Mouse (Mus musculus): ENCODE measurements at regions not wholly inside any gene's neighbourhood (a gene's known extent, or its start where the extent isn't known, plus 50 kb on each side); places are given as distances from the start of the nearest gene placed in this dataset.

DNA sequence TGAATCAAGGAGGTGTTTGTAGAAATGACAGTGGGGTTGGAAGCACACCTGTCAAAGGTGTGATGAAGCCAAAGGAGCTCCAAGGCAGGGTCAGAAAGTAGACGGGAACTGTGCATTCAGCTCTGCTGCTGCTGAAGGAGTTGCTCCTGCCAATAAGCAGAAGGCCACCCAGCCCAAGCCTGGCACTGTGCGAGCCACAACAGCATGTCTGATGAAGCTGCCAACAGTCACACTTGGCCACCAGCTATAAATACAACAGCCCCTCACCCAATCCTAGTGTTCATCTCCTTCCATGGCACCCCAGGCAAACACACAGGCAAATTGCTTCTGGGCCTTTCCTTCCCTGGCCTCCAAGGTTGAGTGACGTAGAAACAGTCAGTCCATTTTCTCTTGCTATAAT is 125.0 kb downstream of the Srek1 start:
- Histone ChIP-seq H3K79me2 (ENCODE audit: control insufficient read depth, insufficient read depth, low read length, poor library complexity) (no peaks in the 10 kb centered on the region), H3K27ac (ENCODE audit: control insufficient read depth, low read depth, low read length) (no peak overlapping the region), H3K4me1 (ENCODE audit: control insufficient read depth in 1 of 2, insufficient read depth in 2 of 2, low read length in 2 of 2) (no peaks in the 10 kb centered on the region), H3K27me3 (ENCODE audit: control insufficient read depth in 1 of 2, insufficient read depth in 2 of 2, low read length in 2 of 2) (no peaks in the 10 kb centered on the region), H3K9ac (ENCODE audit: control insufficient read depth, low read depth, low read length, poor library complexity, severe bottlenecking) (no peak overlapping the region), H3K4me3 (ENCODE audit: control insufficient read depth in 1 of 2, insufficient read depth in 1 of 2, low read depth in 2 of 2, low read length in 2 of 2) (no peak overlapping the region), H3K9me3 (replicated peaks; ENCODE audit: insufficient read depth, low read length) (no peaks in the 10 kb centered on the region), H3K36me3 (ENCODE audit: control insufficient read depth in 1 of 2, insufficient read depth in 2 of 2, low read length in 2 of 2) (no peaks in the 10 kb centered on the region)
- DNase-seq (ENCODE audit: low read depth, low spot score) = no peak
- no peak for TF ChIP-seq NRF1 (IDR thresholded peaks at IDR 0.05; ENCODE audit: insufficient read depth, low read depth, low read length, poor library complexity, severe bottlenecking)
- TF ChIP-seq MAX (IDR thresholded peaks at IDR 0.05; ENCODE audit: low read length) = no peak
- no peak for TF ChIP-seq RAD21 (IDR thresholded peaks at IDR 0.05; ENCODE audit: low read depth, low read length)
- no peak for TF ChIP-seq ELF1 (IDR thresholded peaks at IDR 0.05; ENCODE audit: low read depth, low read length)
- TF ChIP-seq SMC3 (IDR thresholded peaks at IDR 0.05; ENCODE audit: low read depth, low read length) = no peak
- TF ChIP-seq GATA1 (IDR thresholded peaks at IDR 0.05; ENCODE audit: low read depth, low read length) = no peak
- TF ChIP-seq RCOR1 (IDR thresholded peaks at IDR 0.05; ENCODE audit: low read depth, low read length) = no peak
- no peak for TF ChIP-seq BHLHE40 (IDR thresholded peaks at IDR 0.05; ENCODE audit: borderline replicate concordance, low read depth, low read length)
- no peak for TF ChIP-seq MAZ (IDR thresholded peaks at IDR 0.05; ENCODE audit: low read depth, low read length)
- no peak for TF ChIP-seq NELFE (IDR thresholded peaks at IDR 0.05; ENCODE audit: low read depth, low read length)
- TF ChIP-seq POLR2A (IDR thresholded peaks at IDR 0.05; ENCODE audit: control insufficient read depth in 1 of 2, insufficient read depth in 1 of 2, low read depth in 1 of 2, low read length in 2 of 2, poor library complexity in 1 of 2) = no peak
- no peak for TF ChIP-seq ZKSCAN1 (IDR thresholded peaks at IDR 0.05; ENCODE audit: low read depth, low read length)
- TF ChIP-seq TBP (IDR thresholded peaks at IDR 0.05; ENCODE audit: low read depth, low read length) = no peak

DNA sequence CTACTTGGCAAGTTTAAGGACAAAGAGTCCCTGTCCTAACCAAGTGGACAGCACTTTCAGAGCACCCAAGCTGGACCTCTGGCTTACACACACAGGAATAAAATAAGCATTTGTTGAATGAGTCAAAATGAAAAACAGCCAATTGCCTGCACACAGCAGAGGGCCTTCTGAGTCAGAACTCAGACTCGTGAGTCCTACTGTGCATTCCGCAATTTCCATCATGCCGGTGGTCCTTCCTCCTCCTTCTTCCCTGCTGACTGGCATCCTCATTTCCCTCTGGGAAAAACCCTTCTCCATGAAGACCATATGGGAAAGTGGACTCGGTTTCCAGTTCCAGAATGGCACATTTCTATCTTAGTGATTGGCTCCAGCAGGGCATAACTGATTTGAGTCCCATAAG is 126.4 kb downstream of the Srek1 start:
- H3K4me3 ChIP-seq (ENCODE audit: control insufficient read depth in 1 of 2, insufficient read depth in 1 of 2, low read depth in 2 of 2, low read length in 2 of 2) = no peak overlapping the region
- H3K4me1 ChIP-seq (ENCODE audit: control insufficient read depth in 1 of 2, insufficient read depth in 2 of 2, low read length in 2 of 2) = no peaks in the 10 kb centered on the region
- H3K79me2 ChIP-seq (ENCODE audit: control insufficient read depth, insufficient read depth, low read length, poor library complexity) = no peaks in the 10 kb centered on the region
- no peaks in the 10 kb centered on the region for H3K27me3 ChIP-seq (ENCODE audit: control insufficient read depth in 1 of 2, insufficient read depth in 2 of 2, low read length in 2 of 2)
- H3K27ac ChIP-seq (ENCODE audit: control insufficient read depth, low read depth, low read length) = no peak overlapping the region
- H3K36me3 ChIP-seq (ENCODE audit: control insufficient read depth in 1 of 2, insufficient read depth in 2 of 2, low read length in 2 of 2) = no peaks in the 10 kb centered on the region
- no peaks in the 10 kb centered on the region for H3K9me3 ChIP-seq (replicated peaks; ENCODE audit: insufficient read depth, low read length)
- no peak overlapping the region for H3K9ac ChIP-seq (ENCODE audit: control insufficient read depth, low read depth, low read length, poor library complexity, severe bottlenecking)
- TF ChIP-seq CTCF (IDR thresholded peaks at IDR 0.05 in 2 of 3, conservative IDR thresholded peaks at IDR 0.05 in 1 of 3; ENCODE audit: control insufficient read depth in 1 of 3, insufficient read depth in 1 of 3, low read depth in 2 of 3, low read length in 3 of 3, poor library complexity in 1 of 3, severe bottlenecking in 1 of 3) (no peak), NELFE (IDR thresholded peaks at IDR 0.05; ENCODE audit: low read depth, low read length) (no peak), ZC3H11A (IDR thresholded peaks at IDR 0.05; ENCODE audit: low read depth, low read length) (no peak), TAL1 (IDR thresholded peaks at IDR 0.05; ENCODE audit: low read length) (no peak)
- DNase-seq (ENCODE audit: low read depth, low spot score) = no peak

DNA sequence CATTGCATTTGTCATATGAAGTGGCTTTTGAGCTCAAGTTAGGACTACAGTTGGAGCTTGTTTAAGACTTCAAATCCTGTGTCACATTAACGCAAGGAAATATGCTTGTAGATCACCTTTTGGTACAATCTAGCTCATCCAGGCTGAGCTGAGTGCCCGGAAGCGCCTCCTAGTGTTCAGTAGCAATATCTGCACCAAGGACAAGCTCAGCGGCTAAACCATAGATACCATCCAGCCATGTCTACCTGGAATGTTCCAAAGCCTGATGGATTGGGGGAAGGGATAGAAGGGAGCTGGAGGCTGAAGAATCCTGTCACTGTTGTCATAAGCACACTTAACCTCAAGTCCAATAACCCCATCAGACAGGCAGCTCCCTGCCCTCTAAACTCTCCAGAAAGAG is 128.4 kb downstream of the Srek1 start:
- H3K79me2 ChIP-seq (ENCODE audit: control insufficient read depth, insufficient read depth, low read length, poor library complexity) = no peaks in the 10 kb centered on the region
- no peak overlapping the region for H3K9ac ChIP-seq (ENCODE audit: control insufficient read depth, low read depth, low read length, poor library complexity, severe bottlenecking)
- no peak overlapping the region for H3K4me3 ChIP-seq (ENCODE audit: control insufficient read depth in 1 of 2, insufficient read depth in 1 of 2, low read depth in 2 of 2, low read length in 2 of 2)
- H3K27me3 ChIP-seq (ENCODE audit: control insufficient read depth in 1 of 2, insufficient read depth in 2 of 2, low read length in 2 of 2) = no peaks in the 10 kb centered on the region; a peak in 1 of 4 replicates
- no peaks in the 10 kb centered on the region for H3K4me1 ChIP-seq (ENCODE audit: control insufficient read depth in 1 of 2, insufficient read depth in 2 of 2, low read length in 2 of 2)
- no peak overlapping the region for H3K27ac ChIP-seq (ENCODE audit: control insufficient read depth, low read depth, low read length)
- no peaks in the 10 kb centered on the region for H3K36me3 ChIP-seq (ENCODE audit: control insufficient read depth in 1 of 2, insufficient read depth in 2 of 2, low read length in 2 of 2)
- peak; percentile 55 for DNase-seq (ENCODE audit: low read depth, low spot score)
- no peaks in the 10 kb centered on the region for H3K9me3 ChIP-seq (replicated peaks; ENCODE audit: insufficient read depth, low read length)
- TF ChIP-seq RAD21 (IDR thresholded peaks at IDR 0.05; ENCODE audit: low read depth, low read length) = peak; percentile 24
- no peak for TF ChIP-seq GABPA (IDR thresholded peaks at IDR 0.05; ENCODE audit: low read depth, low read length)
- TF ChIP-seq NRF1 (IDR thresholded peaks at IDR 0.05; ENCODE audit: insufficient read depth, low read depth, low read length, poor library complexity, severe bottlenecking) = no peak
- no peak for TF ChIP-seq MEF2A (IDR thresholded peaks at IDR 0.05; ENCODE audit: extremely low read depth, insufficient replicate concordance, low read depth, low read length, poor library complexity, severe bottlenecking)
- peak; percentile 52 for TF ChIP-seq SMC3 (IDR thresholded peaks at IDR 0.05; ENCODE audit: low read depth, low read length)
- no peak for TF ChIP-seq UBTF (IDR thresholded peaks at IDR 0.05; ENCODE audit: borderline replicate concordance, insufficient read depth, low read depth, low read length)
- no peak for TF ChIP-seq USF1 (IDR thresholded peaks at IDR 0.05; ENCODE audit: low read depth, low read length)
- no peak for TF ChIP-seq USF2 (IDR thresholded peaks at IDR 0.05; ENCODE audit: borderline replicate concordance in 1 of 2, insufficient read depth in 1 of 2, low read depth in 1 of 2, low read length in 2 of 2)
- no peak for TF ChIP-seq EP300 (IDR thresholded peaks at IDR 0.05; ENCODE audit: low read depth in 1 of 2, low read length in 2 of 2)
- TF ChIP-seq NELFE (IDR thresholded peaks at IDR 0.05; ENCODE audit: low read depth, low read length) = no peak
- no peak for TF ChIP-seq MAX (IDR thresholded peaks at IDR 0.05; ENCODE audit: low read length)
- TF ChIP-seq TAL1 (IDR thresholded peaks at IDR 0.05; ENCODE audit: low read length) = no peak
- no peak for TF ChIP-seq GATA1 (IDR thresholded peaks at IDR 0.05; ENCODE audit: low read depth, low read length)
- peak; percentile 74 to 88 (median 77) for TF ChIP-seq CTCF (IDR thresholded peaks at IDR 0.05 in 2 of 3, conservative IDR thresholded peaks at IDR 0.05 in 1 of 3; ENCODE audit: control insufficient read depth in 1 of 3, insufficient read depth in 1 of 3, low read depth in 2 of 3, low read length in 3 of 3, poor library complexity in 1 of 3, severe bottlenecking in 1 of 3)
- no peak for TF ChIP-seq ZMIZ1 (IDR thresholded peaks at IDR 0.05; ENCODE audit: low read depth, low read length)
- no peak for TF ChIP-seq KAT2A (conservative IDR thresholded peaks at IDR 0.05; ENCODE audit: low read depth, low read length)
